Mouse (Mus musculus) c-Kit-positive CD71-positive TER-119-negative erythroid progenitor cells, embryonic 14.5 days (primary cell): ENCODE measurements around the gene Emc6.

Experiments
- DNase-seq: peaks from one replicate; pipeline ENCODE4 v3.0.0-alpha.2; 2013; ENCODE audit warnings: low read depth

The Emc6 gene

GRCm38 (mm10) chr11:73176608-73177508 lies at the start of gene Emc6, which contains the start of gene Tax1bp3:
TSS of gene Emc6 (minus strand) at chr11:73177037.
TSS of gene Tax1bp3 (plus strand) at chr11:73177083.
- DNase-seq = peak; percentile 96

- DNase-seq = no peak
Observed at GRCm38 (mm10) chr11:73225856-73226255, 49.0 kb upstream of the Emc6 start.

- peak; percentile 15 for DNase-seq
Observed at GRCm38 (mm10) chr11:73223966-73224365, 47.1 kb upstream of the Emc6 start.

GRCm38 (mm10) chr11:73222846-73223245 lies 46.0 kb upstream of the Emc6 start:
- no peak for DNase-seq

GRCm38 (mm10) chr11:73220651-73221050 lies 43.8 kb upstream of the Emc6 start:
- DNase-seq = no peak

DNA sequence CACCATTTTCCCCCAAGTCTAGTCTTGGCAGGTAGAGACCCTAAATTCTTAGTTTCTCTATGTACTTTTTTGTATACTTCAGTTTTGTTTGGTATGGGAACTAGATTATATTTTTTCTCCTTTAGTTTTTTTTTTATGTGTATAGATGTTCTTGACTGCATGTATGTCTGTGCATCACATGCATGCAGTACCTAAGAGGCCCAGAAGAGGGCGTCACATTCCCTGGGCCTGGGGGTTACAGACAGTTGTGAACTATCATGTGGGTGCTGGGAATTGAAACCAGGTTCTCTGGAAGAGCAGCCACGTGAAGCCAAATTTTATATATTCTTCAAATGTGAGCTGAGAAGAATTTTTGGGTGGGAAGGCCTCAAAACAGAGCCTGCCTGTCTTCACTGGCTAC lies 42.8 kb upstream of the Emc6 start:
- DNase-seq = no peak

DNA sequence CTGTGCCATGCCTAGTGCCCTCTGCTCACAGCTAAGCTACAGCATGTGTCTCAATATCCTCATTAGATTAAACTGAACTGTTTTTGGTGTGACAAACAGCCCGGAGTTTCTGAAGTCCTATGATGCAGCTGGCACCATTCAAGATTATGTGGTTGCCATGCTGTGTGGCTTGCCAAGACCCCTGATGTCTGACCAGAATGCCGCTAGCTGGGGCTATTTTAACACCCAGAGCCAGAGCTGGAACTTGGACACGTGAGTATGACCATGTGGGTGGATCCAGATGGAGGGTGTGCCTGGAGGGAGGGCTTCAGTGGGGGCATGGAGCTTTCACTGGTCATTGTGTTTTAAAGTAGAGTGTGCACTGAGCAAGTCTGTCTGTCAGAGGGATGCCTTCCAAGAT lies 37.1 kb upstream of the Emc6 start:
- no peak for DNase-seq

DNA sequence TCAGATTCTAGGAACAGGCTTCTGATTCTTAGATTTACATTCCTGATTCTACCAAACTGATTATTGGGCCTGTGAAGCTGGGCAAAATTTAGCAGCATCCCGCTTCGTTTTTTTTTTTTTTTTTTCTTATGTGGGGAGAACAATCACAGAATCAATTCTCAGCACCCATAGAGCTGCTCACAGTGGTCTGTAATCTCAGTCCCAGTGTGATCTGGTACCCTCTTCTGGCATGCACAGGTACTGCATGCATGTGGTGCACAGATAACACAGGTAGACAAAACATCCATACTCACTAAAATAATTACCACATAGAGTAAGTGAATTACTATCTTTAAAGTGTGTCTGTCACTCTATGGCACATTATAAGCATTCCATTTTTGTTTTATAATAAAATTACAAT lies 30.8 kb upstream of the Emc6 start:
- no peak for DNase-seq

DNA sequence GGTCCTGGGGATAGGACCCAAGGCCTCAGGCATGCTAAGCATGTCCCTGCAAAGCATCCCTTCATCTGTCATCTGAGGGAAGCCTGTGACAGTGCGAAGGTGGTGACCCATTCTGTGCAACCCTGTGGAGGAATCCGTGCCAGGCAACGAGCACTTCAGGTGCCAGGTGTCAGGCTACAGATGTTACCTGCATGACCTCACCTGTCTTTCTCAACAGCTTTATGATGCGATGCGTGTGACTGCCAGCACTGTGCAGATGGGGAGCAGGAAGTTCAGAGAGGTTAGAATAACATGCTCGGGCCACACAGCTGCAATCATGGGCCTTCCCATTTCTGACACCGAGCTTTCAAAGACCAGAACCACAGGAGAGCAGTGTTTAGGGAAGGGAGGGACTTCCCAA lies 28.4 kb upstream of the Emc6 start:
- DNase-seq = no peak

DNA sequence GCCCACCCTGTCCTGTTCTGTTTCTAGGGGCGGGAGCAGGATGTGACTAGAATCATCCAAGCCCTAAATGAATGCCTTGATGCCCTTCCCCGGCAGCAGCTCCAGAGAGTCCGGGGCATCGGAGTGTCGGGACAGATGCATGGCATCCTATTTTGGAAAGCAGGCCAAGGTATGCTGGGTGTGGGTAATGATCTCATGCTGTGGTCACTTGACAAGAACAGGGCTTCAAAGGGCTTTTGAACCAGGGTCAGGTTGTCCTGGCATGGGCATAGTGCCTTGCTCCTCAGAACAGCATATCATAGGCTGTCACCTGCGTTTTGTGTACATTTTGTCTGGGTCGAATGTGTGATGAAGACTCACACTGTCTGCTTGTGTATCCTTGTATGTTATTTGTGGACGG lies 27.1 kb upstream of the Emc6 start:
- DNase-seq = no peak

GRCm38 (mm10) chr11:73201597-73201996 lies 24.8 kb upstream of the Emc6 start:
- no peak for DNase-seq

- DNase-seq = no peak
Observed at GRCm38 (mm10) chr11:73201021-73201420, 24.2 kb upstream of the Emc6 start.

DNA sequence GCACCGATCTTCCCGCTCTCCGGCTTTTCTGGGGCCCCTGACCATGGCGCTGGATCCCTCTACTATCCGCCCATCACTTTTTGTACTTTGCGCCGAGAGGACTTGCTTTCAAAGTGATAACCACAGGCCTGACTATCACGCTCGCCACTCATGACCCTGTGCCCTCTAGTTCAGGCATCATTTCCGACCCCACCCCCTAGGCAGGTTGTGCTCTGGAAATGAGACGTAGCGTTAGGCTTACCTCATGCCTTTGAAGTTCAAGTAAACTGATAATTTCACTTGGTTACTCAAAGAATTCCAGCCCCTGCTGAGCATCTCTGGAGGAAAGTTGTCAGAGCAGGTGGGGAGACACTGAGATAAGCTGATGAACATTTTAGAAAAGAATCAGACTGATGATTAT lies 23.0 kb upstream of the Emc6 start:
- peak; percentile 38 for DNase-seq

GRCm38 (mm10) chr11:73199230-73199712 lies 22.4 kb upstream of the Emc6 start, which contains the start of gene Shpk:
TSS of gene Shpk (plus strand) at chr11:73199460.
- DNase-seq = peak; percentile 95

DNA sequence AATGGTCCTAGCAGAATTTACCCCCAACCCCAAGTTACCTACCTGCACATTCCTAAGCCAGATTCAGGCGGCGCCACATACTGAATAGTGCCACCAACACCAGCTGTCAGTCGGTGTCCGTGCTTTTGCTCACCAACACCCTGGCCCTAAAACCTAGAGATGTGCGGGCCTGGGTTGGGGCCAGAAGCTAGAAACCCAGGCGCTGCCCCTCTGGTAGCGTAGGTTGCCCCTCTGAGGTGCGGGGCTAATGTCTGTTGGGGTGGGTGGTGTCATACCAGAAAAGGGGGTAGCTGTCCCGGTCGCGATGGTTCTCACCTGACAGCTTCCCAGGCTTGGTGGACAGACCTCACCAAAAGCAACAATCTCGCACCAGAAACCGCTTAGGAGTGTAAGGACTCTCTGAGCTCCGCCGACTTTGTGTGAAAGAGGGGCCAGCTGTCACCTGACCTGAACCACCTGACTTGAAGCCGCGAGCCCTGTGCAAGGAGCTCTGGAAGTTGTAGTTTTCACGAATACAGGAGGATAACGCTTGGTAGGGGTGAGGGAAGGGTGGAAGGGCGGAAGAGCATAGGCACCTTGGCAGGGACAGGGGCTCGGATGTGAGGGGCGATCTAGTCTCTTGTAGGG lies 21.9 kb upstream of the Emc6 start, which contains the start of gene Ctns:
Gene Ctns, minus strand, starts transcription at position 440 of the 627 bp plus-strand sequence.
- DNase-seq = peak; percentile 85

DNA sequence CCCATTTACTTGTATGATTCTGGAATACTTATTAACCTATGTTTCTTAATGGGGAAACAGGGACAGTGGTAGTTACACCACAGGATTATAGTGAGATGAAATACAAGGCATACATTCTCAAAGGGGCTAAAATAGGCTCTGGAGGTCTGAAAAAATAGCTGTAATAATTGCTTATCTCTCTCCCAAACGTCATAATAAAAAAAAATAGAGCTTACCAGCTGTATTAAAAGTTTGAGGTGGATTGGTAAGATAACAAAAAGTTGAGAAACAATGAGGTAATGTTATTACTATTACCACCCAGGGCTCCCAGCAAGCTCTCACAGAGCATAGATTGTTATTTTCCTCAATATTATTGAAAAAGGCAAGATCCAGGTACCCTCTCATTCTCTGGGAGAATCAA lies 21.4 kb upstream of the Emc6 start:
- no peak for DNase-seq

DNA sequence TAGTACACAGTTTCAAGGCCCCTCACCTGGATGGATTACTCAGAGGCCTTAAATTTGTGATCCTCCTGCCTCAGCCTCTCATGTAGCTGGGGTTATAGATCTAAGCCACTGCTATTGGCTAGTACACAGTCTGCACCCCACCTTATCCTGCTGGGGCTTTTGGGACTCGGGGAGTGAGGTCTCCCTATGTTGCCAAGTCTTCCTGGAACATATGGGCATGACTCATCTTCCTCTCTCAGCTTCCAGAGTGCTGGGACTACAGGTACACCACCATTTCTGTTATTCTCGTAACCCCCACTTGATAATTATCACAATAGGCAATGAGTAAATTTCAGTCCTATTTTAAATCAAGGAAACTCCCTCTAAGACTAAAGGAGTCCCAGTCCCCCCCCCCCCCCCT lies 17.6 kb upstream of the Emc6 start:
- DNase-seq = no peak

- no peak for DNase-seq
Observed at GRCm38 (mm10) chr11:73193047-73193446, 16.2 kb upstream of the Emc6 start.

GRCm38 (mm10) chr11:73187231-73187630 lies 10.4 kb upstream of the Emc6 start:
- no peak for DNase-seq

DNA sequence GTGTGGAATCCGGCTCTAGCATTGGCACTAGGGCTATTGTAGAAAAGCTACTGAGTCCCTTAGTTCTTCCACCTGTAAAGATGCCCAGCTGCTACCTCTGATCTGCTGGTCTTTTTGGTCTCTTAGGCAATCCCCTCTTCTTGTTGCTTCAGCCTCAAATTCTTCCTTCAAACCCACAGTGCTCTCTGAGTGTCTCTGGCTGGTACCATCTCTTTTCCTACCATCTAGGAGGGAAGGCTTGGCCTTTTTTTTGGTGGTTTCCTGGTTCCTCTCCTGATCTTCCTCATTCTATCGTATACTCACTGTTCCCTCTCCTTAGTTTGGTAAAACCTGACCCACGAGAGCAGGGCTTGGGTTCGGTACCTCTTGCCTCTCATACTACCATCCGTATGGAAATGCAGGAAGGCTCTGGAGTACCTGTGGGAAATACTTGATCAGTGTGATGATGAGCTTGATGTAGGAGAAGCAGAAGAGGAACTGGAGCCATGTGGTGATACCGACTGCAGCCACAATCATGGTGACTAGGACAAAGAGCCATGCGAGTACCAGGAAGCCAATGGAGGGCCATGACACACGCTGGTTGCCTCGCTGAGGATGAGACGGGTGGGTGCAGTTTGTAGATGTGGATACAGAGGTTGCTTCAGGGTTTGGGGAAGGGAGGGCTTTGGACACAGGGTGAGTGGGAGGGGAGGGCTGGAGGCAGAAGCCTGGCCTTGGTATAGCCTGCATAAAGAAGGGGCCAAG lies 9.2 kb upstream of the Emc6 start:
- no peak for DNase-seq

DNA sequence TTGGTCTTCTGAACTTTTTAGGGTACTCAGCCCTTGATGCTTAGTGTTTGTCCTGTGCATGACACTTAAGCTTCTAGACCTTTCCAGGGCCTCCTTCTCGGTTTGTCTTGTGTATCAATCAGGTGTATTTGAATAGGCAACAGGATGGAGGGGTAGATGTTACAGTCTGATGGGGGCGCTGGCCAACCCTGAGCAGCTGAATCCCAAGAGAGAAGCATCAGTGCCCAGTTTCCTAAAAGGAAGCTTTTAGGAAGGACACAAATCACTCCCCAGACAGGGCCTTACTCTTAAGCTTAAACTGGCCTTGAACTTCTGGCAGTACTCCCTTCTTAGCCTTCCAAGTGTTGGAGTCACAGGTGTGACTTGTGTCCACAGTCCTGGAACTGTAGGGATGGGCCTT lies 1.1 kb upstream of the Emc6 start:
- no peak for DNase-seq

DNA sequence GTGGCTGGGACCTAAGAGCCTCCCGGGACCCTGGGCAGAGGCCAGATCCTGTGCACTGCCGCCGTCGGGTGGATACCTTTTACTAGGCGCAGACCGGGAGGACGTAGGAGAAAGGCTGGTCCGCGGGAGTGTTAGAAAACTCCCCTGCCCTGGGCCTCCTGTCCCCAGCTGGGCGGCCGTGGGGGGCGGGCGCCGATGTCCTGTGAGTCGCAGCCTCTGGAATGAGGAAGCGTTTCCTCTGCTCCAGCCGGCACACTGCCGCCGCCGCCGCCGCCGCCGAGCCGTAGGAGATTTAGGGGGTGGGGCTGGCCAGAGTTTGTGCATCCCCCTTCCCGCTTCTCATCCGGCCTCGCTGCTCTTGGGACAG lies 655 bp upstream of the Emc6 start:
- no peak for DNase-seq
